Mouse (Mus musculus) gastrocnemius, postnatal 4 days (tissue): ENCODE results near the gene Cep152. TPM values are rescaled to one million over a fixed set of nuclear protein-coding genes. Genes with fewer than 3 reads are reported as not detected.

Experiments
- DNase-seq, 2 experiments: peaks; one replicate each; pipeline ENCODE4 v3.0.0; 2021 to 2022; ENCODE audit warnings: low spot score in 2 of 2, mixed read lengths in 2 of 2
- total RNA-seq, 2 experiments: library from RNA; stranded (reverse); gene quantifications; 2 replicates each; pipeline ENCODE4 v1.2.3; 2021

The Cep152 gene
- total RNA-seq, 2 experiments from 2014 or later, result 3.5 to 4.4 TPM

- no peak for DNase-seq
Observed at GRCm38 (mm10) chr2:125560037-125560436, 64.9 kb downstream of the Cep152 start.

DNA sequence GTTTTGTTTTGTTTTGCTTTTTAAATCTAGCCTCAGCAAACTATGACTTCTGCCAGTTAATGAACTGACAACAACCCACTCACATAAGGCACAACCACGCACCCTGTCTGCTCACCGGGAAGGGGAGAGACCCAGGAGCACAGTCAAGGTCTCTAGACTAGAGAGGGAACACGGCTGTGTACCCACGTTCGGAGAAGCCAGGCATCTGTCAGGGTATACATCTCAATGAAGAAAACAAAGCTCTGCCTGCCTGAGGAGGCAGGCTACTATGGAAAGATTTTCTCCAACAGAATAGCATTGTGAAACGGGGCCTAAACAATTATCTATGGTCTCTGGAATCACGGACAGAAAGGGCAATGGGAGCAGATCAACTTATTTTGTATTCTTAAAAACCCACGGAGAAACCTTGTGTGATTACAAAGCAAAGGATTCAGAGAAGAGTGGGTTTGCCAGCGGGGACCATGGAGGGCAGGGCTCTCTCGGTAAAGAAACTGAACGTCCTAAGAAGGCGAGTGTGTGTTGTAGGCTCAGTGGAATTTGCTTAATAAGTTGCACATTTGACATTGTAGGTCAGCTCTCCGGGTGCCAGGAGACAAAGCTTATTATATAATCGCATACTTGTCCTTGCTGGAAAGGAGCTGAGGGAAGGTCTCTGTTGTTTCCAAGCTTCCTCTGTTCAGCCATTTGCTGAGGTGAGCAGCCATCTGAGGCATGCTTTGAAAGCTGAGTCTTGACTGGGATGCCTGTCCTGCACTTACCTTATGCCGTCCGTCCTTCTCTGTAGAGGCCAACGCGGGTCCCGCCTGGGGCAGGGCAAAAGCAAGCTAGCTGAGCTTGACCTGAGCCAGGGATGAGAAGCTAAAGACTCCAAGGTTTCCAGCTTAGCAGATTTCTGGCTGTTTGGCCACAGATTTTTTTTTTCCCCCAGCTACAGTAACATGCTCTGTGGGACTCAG is 66.0 kb downstream of the Cep152 start:
- peak in 1 of 2 experiments; percentile 37 for DNase-seq

- DNase-seq, result no peak
Observed at GRCm38 (mm10) chr2:125555830-125556229, 69.1 kb downstream of the Cep152 start.

- DNase-seq, result no peak
Observed at GRCm38 (mm10) chr2:125548806-125549578, 75.9 kb downstream of the Cep152 start.

DNA sequence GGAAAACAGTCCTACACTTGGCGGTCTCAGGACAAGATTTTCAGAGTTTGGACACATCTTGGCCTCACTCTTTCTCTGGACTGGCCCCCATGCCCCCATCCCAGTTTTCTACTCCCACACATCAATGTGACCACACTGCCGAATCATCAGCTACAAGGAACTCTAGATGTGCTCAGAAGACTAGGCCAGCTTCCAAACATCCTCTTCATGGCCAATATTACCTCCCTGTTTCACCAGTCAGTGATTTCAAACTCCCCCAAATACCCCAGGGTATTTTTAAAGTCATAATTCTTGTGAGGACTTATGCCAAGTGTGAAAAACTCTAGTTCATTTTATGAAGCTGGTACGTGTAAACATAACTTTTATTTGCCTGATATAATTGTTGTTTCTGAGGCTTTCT is 79.9 kb downstream of the Cep152 start:
- DNase-seq, result no peak

DNA sequence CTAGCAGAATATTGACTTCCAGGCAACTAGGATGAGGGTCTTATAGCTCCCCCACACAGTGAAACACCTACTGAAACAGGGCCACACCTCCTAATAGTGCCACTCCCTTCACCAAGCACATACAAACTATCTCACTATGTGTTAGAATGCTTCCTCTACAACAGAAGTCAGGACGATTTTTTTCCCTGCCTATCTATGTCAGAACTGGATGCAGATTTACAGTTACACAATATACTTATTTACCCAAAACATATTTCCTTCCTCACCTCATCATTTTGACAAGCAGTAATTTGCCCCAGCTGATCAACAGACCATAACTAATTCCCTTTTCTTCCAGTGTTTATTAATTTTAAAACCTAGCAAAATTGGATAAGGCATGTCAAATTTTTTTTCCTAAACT is 81.3 kb downstream of the Cep152 start:
- DNase-seq, result no peak

DNA sequence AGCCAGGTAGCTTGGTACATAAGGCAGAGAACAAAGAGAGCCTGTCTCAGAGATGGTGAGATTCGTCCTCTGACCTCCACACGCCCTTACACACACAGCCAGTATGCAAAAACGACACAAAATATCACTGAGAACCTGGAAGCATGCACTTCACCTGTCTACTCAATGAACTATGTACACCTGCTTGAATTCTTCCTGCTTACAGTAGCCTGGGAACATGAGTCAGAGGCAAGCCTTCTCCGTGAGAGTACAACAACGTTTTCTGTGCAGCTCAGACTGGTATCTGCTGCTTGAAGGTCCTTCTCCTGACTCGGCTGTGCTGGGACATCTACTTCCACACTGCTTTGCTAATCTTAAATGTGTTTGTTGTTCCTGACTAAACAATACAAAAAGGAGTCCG is 83.5 kb downstream of the Cep152 start:
- no peak for DNase-seq

DNA sequence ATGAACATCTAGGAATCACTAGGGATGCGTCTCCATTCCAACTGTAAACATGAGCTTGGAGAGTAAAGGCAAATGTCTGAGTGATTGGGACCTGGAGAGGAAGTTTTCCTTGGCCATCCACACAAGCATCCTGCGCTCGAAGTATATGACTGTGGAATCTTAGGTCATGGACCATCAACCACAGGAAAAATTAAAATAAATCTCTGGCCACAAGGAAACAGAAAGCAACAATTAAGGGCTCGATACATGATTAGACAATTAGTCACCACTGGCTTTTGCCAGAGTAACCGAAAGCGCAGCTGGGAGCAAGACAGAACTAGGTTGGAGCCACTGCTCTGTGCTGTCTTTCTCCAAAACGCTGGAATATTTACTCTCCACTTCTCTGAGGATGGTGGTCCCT is 84.3 kb downstream of the Cep152 start:
- DNase-seq, result no peak

DNA sequence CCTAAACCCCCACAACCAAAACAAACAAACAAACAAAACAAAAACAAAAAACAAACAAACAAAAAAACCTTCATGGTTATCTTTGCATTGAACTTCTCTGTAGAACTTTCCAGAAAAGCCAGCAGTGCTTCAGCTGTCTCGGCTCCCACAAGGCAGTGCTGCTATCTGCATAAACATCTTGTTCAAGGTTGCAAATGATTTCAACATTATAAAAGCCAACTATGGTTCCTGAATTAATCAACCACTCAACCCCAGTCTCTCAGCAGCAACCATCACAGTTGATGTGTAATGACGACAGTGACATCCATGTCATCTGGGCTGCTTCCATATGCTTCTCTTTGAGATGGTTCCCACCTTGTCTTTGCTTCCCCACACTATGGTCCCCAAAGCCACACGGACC is 85.3 kb downstream of the Cep152 start:
- no peak for DNase-seq

DNA sequence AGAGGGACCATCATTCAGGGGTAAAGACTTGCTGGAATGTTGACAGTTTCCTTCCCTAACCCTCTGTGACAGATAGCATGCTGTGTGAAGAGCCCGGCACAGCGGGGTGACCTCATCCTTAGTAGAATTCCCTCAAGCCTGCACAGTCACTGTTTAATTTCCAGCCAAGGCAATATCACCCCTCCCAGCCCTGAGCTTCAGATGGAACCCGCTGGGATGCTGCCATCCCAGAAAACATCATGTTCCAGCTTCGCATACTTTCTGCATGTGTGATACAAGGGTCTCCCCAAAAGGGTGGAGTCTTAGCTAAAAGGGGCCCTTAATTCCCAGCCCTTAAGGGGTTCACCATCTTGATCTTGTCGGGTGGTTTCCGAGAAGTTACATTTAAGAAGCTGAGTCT is 94.2 kb downstream of the Cep152 start:
- peak in 1 of 2 experiments; percentile 46 for DNase-seq

DNA sequence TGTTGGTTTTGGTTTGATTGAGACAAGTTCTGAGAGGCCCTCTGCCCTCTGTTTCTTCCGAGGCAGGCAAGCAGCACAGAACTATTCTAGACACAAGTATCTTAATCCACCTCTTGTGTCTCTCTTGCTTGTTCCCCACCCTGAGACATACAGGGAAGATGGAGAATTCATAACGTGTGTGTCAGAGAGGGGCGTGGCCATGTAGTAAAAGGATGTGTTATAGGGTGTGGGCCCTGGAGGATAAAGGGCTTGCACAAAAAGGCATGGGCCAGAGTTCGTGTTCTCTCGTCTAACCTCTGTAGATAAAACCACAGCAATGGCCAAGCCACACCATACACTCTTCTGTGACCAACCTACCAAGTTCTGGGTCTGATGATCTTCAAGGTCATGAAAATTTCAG is 98.3 kb downstream of the Cep152 start:
- no peak for DNase-seq

DNA sequence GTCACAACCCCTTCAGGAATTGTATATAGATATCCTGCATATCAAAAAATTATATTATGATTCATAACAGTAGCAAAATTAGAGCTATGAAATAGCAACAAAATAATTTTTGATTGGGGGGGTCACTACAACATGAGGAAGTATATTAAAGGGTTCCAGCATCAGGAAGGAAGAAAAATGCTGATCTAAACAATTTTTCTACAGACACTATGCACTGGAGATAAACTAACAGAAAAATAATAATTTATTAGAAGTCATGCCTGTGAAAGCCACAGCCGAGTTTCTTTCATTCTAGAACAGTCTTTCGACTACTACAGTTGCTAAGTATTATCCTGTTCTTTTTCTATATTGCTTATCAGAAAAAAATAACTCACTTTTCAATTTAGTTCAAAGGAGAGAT is 99.4 kb downstream of the Cep152 start:
- no peak for DNase-seq

GRCm38 (mm10) chr2:125516594-125516993 is 108.3 kb downstream of the Cep152 start:
- DNase-seq, result peak in 1 of 2 experiments; percentile 57

DNA sequence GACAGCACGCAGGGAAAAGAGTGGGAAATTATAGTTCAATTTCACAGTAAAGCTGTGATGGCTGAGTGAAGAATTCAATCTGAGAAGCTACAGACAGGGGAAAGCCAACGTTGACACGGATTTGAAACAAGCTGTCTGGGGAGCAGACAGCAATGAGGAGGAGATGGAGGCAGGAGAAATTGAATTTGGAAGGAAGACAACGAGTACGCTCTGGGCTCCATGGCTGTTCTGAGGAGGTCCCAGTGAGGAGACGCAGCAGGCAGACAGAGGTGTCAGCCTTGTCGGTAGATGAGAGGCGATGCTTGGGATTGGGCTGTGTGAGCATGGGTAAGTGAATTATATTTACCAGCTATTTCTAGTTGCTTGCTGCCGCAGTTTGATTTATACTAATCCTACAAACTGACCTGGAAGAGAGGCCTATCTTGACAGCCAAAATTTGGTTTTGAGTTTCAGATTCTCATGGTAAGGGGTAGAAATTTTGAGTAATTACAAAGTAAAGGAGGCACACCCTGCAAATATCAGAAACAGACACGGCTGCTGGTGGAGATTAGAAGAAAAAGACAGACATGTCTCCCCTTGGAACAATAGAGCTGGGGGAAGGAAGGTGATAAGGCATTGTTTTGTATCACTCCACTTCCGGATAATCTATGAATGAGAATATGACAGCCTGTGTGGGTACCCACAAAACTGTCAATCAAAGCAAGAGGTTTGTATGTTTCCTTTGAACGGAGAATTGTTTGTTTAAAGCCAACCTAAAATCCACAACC is 109.4 kb downstream of the Cep152 start:
- no peak for DNase-seq

- no peak for DNase-seq
Observed at GRCm38 (mm10) chr2:125514391-125514790, 110.5 kb downstream of the Cep152 start.

Other genes starting within 250 kb of the Cep152 start
- under 1 TPM; 0.36 to 0.49 TPM for gene Gm9913, start 120.0 kb downstream of the Cep152 start, total RNA-seq
- 100 to 1,000 TPM; 389 to 440 TPM for gene Fbn1, start 117.1 kb downstream of the Cep152 start, total RNA-seq
- gene Eid1, start 48.0 kb upstream of the Cep152 start, total RNA-seq, result 100 to 1,000 TPM; 115 TPM
- gene Shc4, start 99.0 kb upstream of the Cep152 start, total RNA-seq, result 1 to 10 TPM; 3.9 to 4.1 TPM
- 10 to 100 TPM; 42.5 to 50.8 TPM for gene Secisbp2l, start 157.8 kb upstream of the Cep152 start, total RNA-seq
- gene Galk2, start 234.0 kb upstream of the Cep152 start, total RNA-seq, result 10 to 100 TPM; 15.9 to 16.7 TPM
- gene Cops2, start 234.0 kb upstream of the Cep152 start, total RNA-seq, result 100 to 1,000 TPM; 109 to 117 TPM